Mouse (Mus musculus) liver (tissue): Measurements from ENCODE around the gene Cybc1.
A peak's percentile ranks its signal among the peaks of the same experiment; 100 is the strongest.

Experiments
- DNase-seq: peaks from one replicate; pipeline ENCODE4 v3.0.0-alpha.2; 2020; ENCODE audit warnings: mixed read lengths

Gene Cybc1

DNA sequence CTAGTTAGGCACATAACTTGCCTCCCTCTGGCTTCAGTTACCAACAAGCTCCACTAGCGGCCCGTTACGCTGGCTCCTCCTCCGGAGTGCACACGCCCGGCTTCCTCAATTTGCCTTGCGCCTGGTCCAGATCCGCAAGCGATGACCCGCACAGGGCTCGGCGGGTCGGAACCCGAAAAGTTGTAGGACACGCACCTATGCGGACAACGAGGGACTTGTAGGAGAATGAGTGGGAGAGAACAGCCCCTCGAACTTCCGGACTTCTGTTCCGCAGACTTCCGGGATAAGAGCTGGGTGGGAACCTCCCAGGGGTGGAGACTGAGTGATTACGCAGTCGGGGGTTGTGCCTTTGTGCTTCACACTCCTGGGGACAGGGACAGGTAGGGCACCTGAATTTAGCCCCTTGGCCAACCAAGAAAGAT, at the start of gene Cybc1:
Gene Cybc1 (minus strand): TSS at position 305 of the 422 bp plus-strand sequence.
- peak; percentile 84 for DNase-seq

DNA sequence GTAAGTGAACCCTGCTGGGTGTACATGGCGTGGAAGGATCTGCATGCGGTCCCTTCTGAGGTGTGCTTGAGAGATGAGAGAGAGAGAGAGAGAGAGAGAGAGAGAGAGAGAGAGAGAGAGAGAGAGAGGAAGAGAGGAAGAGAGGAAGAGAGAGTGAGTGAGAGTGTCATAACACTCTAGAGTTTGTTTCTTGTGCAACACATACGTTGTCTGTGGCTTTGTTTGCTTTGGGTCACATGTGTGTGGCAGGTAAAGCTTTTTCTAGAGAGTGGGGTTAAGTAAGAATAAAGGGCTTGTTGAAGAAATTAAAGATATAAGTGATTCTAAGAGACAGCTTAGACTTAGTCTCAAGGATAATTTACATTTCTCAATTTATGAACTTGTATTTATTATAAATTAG, 48.9 kb upstream of the Cybc1 start:
- DNase-seq, result no peak

GRCm38 (mm10) chr11:121277516-121277915, 48.4 kb upstream of the Cybc1 start:
- DNase-seq, result no peak

DNA sequence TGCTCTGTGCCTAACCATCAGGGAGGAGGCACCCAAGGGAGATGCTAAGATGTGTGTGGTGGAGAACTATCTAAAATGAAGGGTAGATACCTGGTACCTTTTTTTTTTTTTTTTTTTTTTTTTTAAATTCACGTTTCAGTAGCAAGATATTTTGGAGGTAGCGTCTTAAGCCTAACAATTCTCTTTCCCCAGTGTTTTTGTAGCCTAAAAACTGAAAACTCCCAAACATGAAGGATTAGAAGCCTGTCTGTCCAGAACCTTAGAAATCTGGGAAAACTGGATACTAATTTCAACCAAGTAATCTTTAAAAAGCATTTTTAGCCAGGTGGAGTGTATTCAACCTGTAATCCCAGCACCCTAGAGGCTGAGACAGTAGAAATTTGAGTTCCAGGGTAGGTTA, 32.0 kb upstream of the Cybc1 start:
- DNase-seq, result no peak

DNA sequence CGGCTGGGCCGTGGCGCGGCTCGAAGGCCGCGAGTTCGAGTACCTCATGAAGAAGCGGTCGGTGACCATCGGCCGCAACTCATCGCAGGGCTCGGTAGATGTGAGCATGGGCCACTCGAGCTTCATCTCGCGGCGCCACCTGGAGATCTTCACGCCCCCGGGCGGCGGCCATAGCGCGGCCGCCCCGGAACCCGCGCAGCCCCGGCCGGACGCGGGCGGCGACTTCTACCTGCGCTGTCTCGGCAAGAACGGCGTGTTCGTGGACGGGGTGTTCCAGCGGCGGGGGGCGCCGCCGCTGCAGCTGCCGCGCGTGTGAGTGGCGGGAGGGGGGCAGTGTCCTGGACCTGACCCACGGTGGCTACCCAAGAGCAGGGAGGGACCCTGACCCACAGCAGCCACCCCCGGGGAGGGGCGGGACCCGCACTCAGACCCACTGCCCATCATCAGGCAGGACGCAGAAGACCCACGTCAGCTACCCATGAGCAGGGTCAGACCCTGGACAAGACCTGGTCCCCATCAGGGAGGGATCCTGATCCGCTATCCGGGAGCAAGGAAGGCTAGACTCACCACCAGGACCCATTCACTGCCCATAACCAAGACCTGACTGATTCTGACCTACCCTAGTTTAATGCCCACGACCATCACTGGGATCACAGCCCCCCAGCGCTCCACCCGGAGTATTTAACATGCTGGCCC, 31.2 kb upstream of the Cybc1 start:
- DNase-seq, result peak; percentile 46

DNA sequence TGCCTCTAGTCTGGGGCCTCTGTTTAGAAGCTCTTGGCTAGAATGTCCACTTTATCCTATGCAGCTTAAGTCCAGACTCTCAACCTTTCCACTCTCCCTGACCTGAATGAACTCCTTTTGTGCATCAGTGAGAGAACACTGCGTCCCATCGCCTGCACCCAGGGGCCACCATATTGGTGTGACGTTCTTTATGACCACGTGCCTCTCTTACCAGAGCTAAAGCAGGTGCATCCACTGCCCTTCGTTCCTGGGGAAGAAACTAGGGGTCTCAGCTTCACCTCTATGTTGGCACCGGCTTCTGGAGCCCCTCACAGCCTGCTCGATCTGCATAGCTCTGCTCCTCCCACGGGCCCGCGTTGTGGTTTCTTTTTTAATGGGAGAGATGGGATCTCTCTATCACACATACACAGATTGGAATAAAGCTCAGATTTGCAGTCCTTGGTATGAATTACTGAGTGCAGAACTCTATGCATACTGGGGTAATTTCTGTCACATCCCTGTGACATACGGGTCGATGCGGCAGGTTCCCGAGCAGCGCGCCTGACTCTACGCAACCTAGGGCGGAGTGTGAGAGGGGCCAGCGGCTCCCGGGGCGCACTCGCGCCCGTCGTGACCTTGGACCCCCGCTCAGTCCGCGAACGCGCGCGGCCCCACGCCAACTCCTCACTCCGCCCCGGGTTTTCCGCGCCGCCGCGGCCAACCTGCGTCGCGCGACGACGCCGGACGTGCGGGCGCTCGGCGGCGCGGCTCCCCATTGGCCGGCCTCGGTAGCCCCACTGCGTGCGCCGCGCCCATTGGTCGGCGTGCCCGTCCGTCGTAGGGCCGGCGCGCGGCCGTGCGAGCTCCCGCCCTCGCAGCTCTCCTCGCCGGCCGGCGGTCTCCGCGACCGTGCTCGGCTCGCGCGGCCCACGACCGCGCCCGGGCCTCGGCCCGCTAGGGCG, 30.3 kb upstream of the Cybc1 start, which contains the start of gene Foxk2:
Gene Foxk2 (plus strand): TSS at position 831 of the 941 bp plus-strand sequence.
- peak; percentile 92 for DNase-seq

DNA sequence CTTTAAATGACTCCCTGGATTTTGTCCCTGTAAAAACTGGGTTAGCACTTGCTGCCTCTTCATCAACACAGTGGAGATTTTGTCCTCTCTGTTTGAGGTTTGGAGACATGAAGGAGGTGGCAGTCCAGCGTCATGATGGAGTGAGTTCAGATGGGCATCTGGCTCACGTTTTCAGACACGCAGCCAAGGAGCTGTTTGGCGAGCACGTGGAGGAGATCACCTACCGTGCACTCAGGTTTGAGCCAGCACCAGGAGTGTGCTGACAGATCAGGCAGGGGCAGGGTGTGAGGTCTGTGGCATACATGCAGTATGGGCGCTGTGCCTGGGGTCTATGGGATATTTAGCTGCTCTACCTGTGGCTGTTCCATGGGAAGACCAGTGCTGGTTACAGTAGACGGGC, 21.1 kb upstream of the Cybc1 start:
- no peak for DNase-seq

- DNase-seq, result peak; percentile 44
Observed at GRCm38 (mm10) chr11:121239669-121240068, 10.5 kb upstream of the Cybc1 start.

DNA sequence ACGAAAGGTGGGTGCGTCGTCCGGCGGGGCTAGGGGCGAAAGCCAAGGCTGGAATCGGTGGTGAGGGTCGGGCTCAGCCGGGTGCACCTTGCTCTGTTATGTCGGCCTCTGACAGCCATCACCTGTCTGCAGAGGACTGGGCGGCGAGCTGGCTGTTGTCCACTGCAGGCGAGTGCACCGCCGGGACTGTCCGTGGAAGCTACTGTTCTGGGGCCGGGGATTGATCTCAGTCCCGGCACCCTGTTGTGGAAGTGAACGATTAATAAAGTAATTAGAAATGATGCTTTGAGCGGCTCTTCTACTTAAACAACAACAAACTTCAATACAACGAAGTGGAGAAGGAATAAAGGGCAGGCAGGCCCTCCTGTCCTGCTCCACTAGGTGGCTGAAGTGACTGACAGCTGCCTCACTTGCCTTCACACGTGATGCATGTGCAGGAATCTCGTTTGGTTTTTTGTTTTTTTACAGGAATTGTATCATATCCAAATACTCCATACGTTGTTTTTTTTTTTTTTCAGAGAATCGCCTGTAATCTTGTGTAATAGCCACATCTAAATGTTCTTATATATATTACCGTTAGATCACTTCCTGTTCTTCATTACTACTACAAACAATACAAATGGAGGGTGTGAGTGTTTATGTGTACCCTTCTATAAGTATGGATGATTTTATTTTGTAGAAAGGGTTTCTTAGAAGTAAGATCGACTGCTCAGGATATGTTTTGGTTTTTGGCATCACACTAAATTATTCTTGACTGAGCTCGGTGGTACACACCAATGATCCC, 8.4 kb upstream of the Cybc1 start:
- DNase-seq, result peak; percentile 69

DNA sequence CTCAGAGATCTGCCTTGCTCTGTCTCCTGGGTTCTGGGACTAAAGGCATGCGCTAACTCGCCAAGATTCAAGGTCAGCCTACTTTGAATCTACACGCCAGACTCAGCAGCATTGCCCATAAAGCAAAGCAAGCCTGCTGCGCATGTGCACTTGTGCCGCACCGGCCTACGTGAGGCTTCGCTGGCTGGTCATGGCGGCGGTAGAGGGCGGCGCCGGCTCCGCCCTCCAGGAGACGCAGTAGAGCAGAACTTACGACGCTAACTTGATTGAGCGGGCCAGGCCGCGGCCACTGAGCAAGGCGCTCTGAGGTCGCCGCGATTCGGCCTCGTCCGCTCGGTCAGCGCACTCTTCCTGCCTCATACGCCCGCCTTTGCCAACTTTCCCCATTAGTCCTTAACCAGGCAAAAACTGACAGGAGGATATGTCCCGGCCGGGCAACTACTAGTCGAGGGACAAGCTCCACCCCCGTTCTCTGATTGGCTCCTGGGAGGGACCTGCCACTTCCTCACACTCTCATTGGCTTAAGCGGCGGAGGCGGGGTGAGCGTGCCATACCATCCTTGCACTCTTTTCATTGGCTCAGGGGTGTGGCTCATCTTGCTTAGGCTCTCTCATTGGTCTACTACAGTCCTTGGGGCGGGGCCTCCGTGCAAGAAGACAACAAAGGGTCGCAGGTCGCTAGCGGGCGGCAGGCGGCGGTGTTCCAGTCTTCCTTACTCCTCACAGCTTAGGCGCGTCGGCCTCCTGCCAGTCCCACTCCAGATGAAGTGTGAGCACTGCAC, 7.6 kb upstream of the Cybc1 start, which contains the start of gene Narf:
Gene Narf (plus strand): TSS at position 690 of the 781 bp plus-strand sequence.
- DNase-seq, result peak; percentile 99

DNA sequence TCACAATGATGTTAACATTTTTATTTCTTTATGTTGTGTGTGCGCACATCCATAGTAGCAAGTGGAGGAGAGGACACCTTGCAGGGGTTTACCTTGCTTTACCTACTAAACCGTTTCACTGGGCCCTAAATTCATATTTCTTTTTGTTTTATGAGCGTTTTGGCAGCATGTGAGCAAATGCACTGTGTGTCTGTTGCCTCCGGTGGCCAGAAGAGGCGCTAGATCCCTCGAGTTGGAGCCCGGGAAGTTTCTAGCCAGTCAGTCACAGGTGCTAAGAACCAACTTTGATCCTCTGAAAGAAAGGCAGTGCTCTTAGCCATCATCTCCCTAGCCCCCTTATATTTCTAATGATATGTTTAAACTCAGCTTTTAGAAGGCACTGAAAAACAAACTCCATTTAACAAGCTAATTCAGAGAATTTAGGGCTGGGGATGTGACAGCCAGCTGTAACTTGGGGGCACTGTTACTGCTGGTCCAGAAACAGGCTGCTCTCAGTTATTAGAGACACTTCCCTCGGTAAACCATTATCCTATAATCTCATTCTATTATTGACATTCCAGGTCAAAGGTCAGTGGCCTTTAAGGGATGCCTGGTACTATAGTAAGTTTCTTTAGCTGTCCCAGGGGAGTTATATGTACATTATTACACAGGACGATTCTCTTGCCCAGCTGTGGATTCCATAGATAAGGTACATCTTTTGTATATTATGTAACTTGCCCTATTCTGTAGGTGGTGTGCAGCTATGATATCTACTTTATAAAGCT, 6.5 kb upstream of the Cybc1 start:
- peak; percentile 80 for DNase-seq

- peak; percentile 66 for DNase-seq
Observed at GRCm38 (mm10) chr11:121232706-121233105, 3.6 kb upstream of the Cybc1 start.

DNA sequence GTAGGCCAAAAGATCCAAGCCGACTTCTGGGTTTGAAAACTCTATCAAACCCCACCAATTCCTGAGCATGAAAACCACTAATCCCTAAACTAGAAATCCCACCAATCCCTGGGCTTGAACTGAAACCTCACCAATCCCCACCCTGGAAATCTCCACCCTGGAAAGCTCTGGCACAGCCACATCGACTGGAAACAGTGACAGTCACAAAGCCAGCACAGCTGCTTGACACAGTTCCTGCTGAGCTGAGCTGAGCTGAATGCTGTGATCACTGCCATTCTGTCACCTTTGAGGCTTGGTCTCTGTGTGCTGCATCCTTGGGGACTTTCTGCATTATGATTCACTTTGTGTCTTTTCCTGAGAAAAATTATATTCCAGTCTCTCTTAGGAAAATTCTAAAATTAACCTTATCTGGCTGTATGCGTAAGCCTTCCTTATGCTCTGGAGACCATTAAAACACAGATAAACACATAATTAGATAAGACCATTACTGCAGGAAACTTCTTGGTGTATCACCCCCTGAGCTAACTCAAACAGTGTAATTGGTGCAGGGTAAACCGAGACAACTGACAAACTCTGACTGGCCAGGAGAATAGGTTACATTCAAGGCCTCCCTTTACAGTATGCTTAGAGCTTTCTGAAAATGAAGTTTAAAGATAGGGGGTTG, 2.6 kb upstream of the Cybc1 start:
- no peak for DNase-seq

DNA sequence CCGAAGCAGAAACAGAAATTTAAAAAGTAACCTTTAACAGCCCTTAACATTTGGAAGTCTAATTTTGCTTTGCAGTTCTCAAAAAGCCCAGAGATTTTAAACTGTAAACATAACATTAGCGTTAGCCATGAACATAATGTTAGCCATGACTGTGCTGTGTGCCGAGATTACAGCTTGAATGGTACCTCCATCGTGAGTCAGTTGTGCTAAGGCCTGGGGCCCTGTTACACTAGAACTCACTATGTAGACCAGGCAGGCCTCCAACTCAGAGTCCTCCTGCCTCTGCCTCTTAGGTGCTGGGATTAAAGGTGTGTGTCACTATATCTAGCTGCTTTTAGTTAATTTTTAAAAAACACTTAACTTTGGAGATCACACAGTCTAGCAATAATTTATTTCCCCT, 2.1 kb upstream of the Cybc1 start:
- DNase-seq, result no peak

- DNase-seq, result peak; percentile 47
Observed at GRCm38 (mm10) chr11:121228129-121229017, 749 bp downstream of the Cybc1 start.

DNA sequence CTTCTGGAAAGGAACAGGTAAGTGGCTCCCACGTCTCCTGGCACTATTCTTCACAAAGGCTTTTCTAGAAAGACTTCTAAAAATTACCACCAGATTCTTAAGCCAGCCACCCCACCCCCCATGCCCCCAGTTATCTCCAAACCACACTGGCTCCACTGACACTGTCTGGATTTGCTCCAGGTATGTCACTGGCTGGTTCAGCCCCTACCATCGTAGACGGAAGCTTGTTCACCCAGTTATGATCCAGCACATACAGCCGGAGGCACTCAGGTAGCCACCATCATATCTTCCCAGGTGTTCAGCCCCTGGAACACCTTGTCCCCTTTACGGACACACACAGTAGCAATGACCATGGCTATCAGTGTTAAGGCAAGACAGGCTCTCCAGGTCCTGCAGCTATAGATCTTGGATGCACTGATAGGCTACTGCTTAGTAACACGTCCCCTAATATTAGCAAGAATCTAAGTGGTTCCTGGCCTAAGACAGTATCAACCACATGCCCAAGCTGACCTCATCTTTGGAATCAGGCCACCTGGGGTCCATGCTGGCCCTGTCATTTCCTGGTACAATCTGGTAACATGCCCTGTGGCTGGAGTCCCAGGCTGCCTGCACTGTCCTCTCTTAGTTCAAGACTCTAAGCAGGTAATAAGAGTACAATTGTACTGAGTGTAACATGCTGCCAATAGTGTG, 7.7 kb downstream of the Cybc1 start:
- DNase-seq, result no peak

GRCm38 (mm10) chr11:121220771-121221170, 8.4 kb downstream of the Cybc1 start:
- no peak for DNase-seq

DNA sequence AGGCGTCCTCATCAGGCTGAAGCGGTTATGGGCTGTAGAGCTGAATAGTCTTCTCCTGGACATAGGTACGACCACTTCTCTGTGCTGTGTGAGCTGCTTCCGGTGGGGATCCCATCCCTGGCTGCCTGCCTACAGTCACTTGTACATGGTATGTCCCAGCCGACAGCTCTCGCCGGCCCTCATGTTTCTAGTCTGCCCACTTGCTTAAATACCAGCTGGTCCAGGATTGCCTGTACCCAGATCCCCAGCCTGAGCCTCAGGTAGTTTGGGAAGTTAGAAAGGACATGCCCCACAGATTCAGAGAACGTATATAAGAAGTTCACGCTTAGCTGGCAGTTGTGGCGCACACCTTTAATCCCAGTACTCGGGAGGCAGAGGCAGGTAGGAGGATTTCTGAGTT, 9.3 kb downstream of the Cybc1 start:
- DNase-seq, result no peak

- no peak for DNase-seq
Observed at GRCm38 (mm10) chr11:121216831-121217230, 12.3 kb downstream of the Cybc1 start.
